Mouse (Mus musculus): Measurements from ENCODE around the gene 4632433K11Rik. TPM values are rescaled to one million over a fixed set of nuclear protein-coding genes. Genes with fewer than 3 reads are reported as not detected.

The 4632433K11Rik gene
- polyA plus RNA-seq, 1 experiment from 2014 or later: not detected

GRCm38 (mm10) chr7:5029543-5029942 is 4.4 kb upstream of the 4632433K11Rik start:
- Histone ChIP-seq H3K27me3 (replicated peaks) (no peaks in the 10 kb centered on the region), H3K4me2 (replicated peaks) (no peak overlapping the region), H3K4me3 (no peak overlapping the region), H3K4me1 (no peaks in the 10 kb centered on the region), H3K9me3 (peaks cover 31% of the 10 kb centered on the region), H3K27ac (no peak overlapping the region), H3K9ac (no peak overlapping the region), H3K36me3 (peaks cover 75% of the 10 kb centered on the region)
- 95% methylated on average over 22 of the region's 22 CpGs for WGBS
- no peak for ATAC-seq (ENCODE audit: low FRiP score, low read depth)

- WGBS: 92% methylated on average over 21 of the region's 21 CpGs
- Histone ChIP-seq H3K9me3 (peaks cover 31% of the 10 kb centered on the region), H3K4me3 (no peak overlapping the region), H3K27me3 (replicated peaks) (no peaks in the 10 kb centered on the region), H3K4me1 (no peaks in the 10 kb centered on the region), H3K36me3 (peaks cover 78% of the 10 kb centered on the region), H3K4me2 (replicated peaks) (no peak overlapping the region), H3K9ac (no peak overlapping the region), H3K27ac (no peak overlapping the region)
- no peak for ATAC-seq (ENCODE audit: low FRiP score, low read depth)
Observed at GRCm38 (mm10) chr7:5029946-5030345, 4.0 kb upstream of the 4632433K11Rik start.

GRCm38 (mm10) chr7:5030554-5031275 is 3.2 kb upstream of the 4632433K11Rik start:
- H3K27me3 ChIP-seq (replicated peaks): no peaks in the 10 kb centered on the region
- no peak overlapping the region for H3K4me2 ChIP-seq (replicated peaks)
- WGBS: 80% methylated on average over 63 of the region's 63 CpGs
- no peak overlapping the region for H3K4me3 ChIP-seq
- no peak overlapping the region for H3K27ac ChIP-seq
- peaks cover 31% of the 10 kb centered on the region for H3K9me3 ChIP-seq
- no peaks in the 10 kb centered on the region for H3K4me1 ChIP-seq
- H3K36me3 ChIP-seq: peaks cover 85% of the 10 kb centered on the region
- no peak overlapping the region for H3K9ac ChIP-seq
- no peak for ATAC-seq (ENCODE audit: low FRiP score, low read depth)

- H3K9me3 ChIP-seq: peaks cover 31% of the 10 kb centered on the region
- WGBS: 69% methylated on average over 46 of the region's 46 CpGs
Observed at GRCm38 (mm10) chr7:5031496-5031895, 2.4 kb upstream of the 4632433K11Rik start.

GRCm38 (mm10) chr7:5035628-5036027 is 1.7 kb downstream of the 4632433K11Rik start:
- H3K4me1 ChIP-seq: no peaks in the 10 kb centered on the region; the same call in 1 of the 2 replicates
- peaks cover 55% of the 10 kb centered on the region for H3K36me3 ChIP-seq
- H3K27ac ChIP-seq: no peak overlapping the region
- H3K4me2 ChIP-seq (replicated peaks): no peak overlapping the region
- H3K4me3 ChIP-seq: no peak overlapping the region
- peaks cover 15% of the 10 kb centered on the region for H3K9me3 ChIP-seq
- no peak overlapping the region for H3K9ac ChIP-seq
- ATAC-seq (ENCODE audit: low FRiP score, low read depth): no peak
- WGBS: 94% methylated on average over 17 of the region's 17 CpGs
- no peaks in the 10 kb centered on the region for H3K27me3 ChIP-seq (replicated peaks)

More at GRCm38 (mm10) chr7:5031496-5031895, 2.4 kb upstream of the 4632433K11Rik start:
- no peaks in the 10 kb centered on the region for H3K4me1 ChIP-seq
- ATAC-seq (ENCODE audit: low FRiP score, low read depth): 0 out of 2 replicates have a peak, but pooled peaks have one; percentile 5
- peaks cover 91% of the 10 kb centered on the region for H3K36me3 ChIP-seq
- H3K27me3 ChIP-seq (replicated peaks): no peaks in the 10 kb centered on the region
- no peak overlapping the region for H3K27ac ChIP-seq
- no peak overlapping the region for H3K4me2 ChIP-seq (replicated peaks)
- no peak overlapping the region for H3K9ac ChIP-seq
- no peak overlapping the region for H3K4me3 ChIP-seq

- H3K36me3 ChIP-seq: peaks cover 50% of the 10 kb centered on the region
- no peaks in the 10 kb centered on the region; the same call in 1 of the 2 replicates for H3K4me1 ChIP-seq
- no peaks in the 10 kb centered on the region for H3K27me3 ChIP-seq (replicated peaks)
- no peak overlapping the region for H3K9ac ChIP-seq
- no peak for ATAC-seq (ENCODE audit: low FRiP score, low read depth)
- WGBS: 92% methylated on average over 9 of the region's 9 CpGs
- peaks cover 10% of the 10 kb centered on the region for H3K9me3 ChIP-seq
- H3K27ac ChIP-seq: no peak overlapping the region
- H3K4me2 ChIP-seq (replicated peaks): no peak overlapping the region
- no peak overlapping the region for H3K4me3 ChIP-seq
Observed at GRCm38 (mm10) chr7:5036136-5036535, 2.2 kb downstream of the 4632433K11Rik start.

- Histone ChIP-seq H3K4me1 (no peaks in the 10 kb centered on the region; the same call in 1 of the 2 replicates), H3K9ac (no peak overlapping the region), H3K9me3 (peaks cover 2% of the 10 kb centered on the region; the same call in 1 of the 2 replicates), H3K4me3 (no peak overlapping the region), H3K4me2 (replicated peaks) (no peak overlapping the region), H3K27ac (no peak overlapping the region), H3K36me3 (peaks cover 41% of the 10 kb centered on the region), H3K27me3 (replicated peaks) (no peaks in the 10 kb centered on the region)
- no peak for ATAC-seq (ENCODE audit: low FRiP score, low read depth)
- WGBS: 94% methylated on average over 7 of the region's 7 CpGs
Observed at GRCm38 (mm10) chr7:5037026-5037425, 3.1 kb downstream of the 4632433K11Rik start.

GRCm38 (mm10) chr7:5037467-5037866 is 3.5 kb downstream of the 4632433K11Rik start:
- H3K9me3 ChIP-seq: no peaks in the 10 kb centered on the region
- H3K27ac ChIP-seq: no peak overlapping the region
- 92% methylated on average over 8 of the region's 8 CpGs for WGBS
- peaks cover 37% of the 10 kb centered on the region for H3K36me3 ChIP-seq
- no peak for ATAC-seq (ENCODE audit: low FRiP score, low read depth)
- no peaks in the 10 kb centered on the region; the same call in 1 of the 2 replicates for H3K4me1 ChIP-seq
- H3K9ac ChIP-seq: peak overlapping the region; percentile 82
- H3K27me3 ChIP-seq (replicated peaks): no peaks in the 10 kb centered on the region
- peak overlapping the region; percentile 57 for H3K4me2 ChIP-seq (replicated peaks)
- peak overlapping the region; percentile 62 for H3K4me3 ChIP-seq

GRCm38 (mm10) chr7:5038109-5038732 is 4.3 kb downstream of the 4632433K11Rik start, which contains the start of gene Zfp784:
Gene Zfp784 (minus strand): TSS chr7:5038446.
- H3K27me3 ChIP-seq (replicated peaks): no peaks in the 10 kb centered on the region
- peak within 1 kb of the TSS; percentile 90 for H3K27ac ChIP-seq
- no peaks in the 10 kb centered on the region for H3K9me3 ChIP-seq
- WGBS: under 1% methylated on average over 48 of the region's 48 CpGs
- H3K4me3 ChIP-seq: peak within 1 kb of the TSS; percentile 62
- peaks cover 29% of the 10 kb centered on the region for H3K36me3 ChIP-seq
- H3K4me1 ChIP-seq: no peaks in the 10 kb centered on the region; the same call in 1 of the 2 replicates
- peak within 1 kb of the TSS; percentile 57 for H3K4me2 ChIP-seq (replicated peaks)
- H3K9ac ChIP-seq: peak within 1 kb of the TSS; percentile 82
- ATAC-seq (ENCODE audit: low FRiP score, low read depth): peak; percentile 96

GRCm38 (mm10) chr7:5038940-5039339 is 5.0 kb downstream of the 4632433K11Rik start:
- H3K4me2 ChIP-seq (replicated peaks): peak overlapping the region; percentile 57
- no peak for ATAC-seq (ENCODE audit: low FRiP score, low read depth)
- no peaks in the 10 kb centered on the region; the same call in 1 of the 2 replicates for H3K4me1 ChIP-seq
- H3K27me3 ChIP-seq (replicated peaks): no peaks in the 10 kb centered on the region
- no peak overlapping the region for H3K27ac ChIP-seq
- WGBS: 49% methylated on average over 5 of the region's 5 CpGs
- H3K9ac ChIP-seq: peak overlapping the region; percentile 82; the same call in 1 of the 2 replicates
- peak overlapping the region; percentile 62 for H3K4me3 ChIP-seq
- H3K36me3 ChIP-seq: peaks cover 22% of the 10 kb centered on the region
- H3K9me3 ChIP-seq: no peaks in the 10 kb centered on the region

- Histone ChIP-seq H3K36me3 (no peaks in the 10 kb centered on the region; the same call in 1 of the 2 replicates), H3K27ac (no peak overlapping the region), H3K4me1 (no peaks in the 10 kb centered on the region), H3K9ac (no peak overlapping the region), H3K4me3 (no peak overlapping the region), H3K4me2 (replicated peaks) (no peak overlapping the region), H3K9me3 (no peaks in the 10 kb centered on the region), H3K27me3 (replicated peaks) (no peaks in the 10 kb centered on the region)
- WGBS: 87% methylated on average over 2 of the region's 2 CpGs
- ATAC-seq (ENCODE audit: low FRiP score, low read depth): no peak
Observed at GRCm38 (mm10) chr7:5044981-5045380, 11.1 kb downstream of the 4632433K11Rik start.

- 66% methylated on average over 2 of the region's 2 CpGs for whole genome bisulfite sequencing
- no peaks in the 10 kb centered on the region for H3K27me3 ChIP-seq (replicated peaks)
- H3K9me3 ChIP-seq: no peaks in the 10 kb centered on the region
- H3K4me1 ChIP-seq: peaks cover 6% of the 10 kb centered on the region
- H3K4me2 ChIP-seq (replicated peaks): no peak overlapping the region
- no peak for ATAC-seq (ENCODE audit: low FRiP score, low read depth)
- H3K36me3 ChIP-seq: no peaks in the 10 kb centered on the region; the same call in 1 of the 2 replicates
- H3K4me3 ChIP-seq: no peak overlapping the region
- no peak overlapping the region for H3K27ac ChIP-seq
- no peak overlapping the region for H3K9ac ChIP-seq
Observed at GRCm38 (mm10) chr7:5046112-5046511, 12.2 kb downstream of the 4632433K11Rik start.

All from neural tube, embryonic 12.5 days (tissue).